Mouse (Mus musculus) limb, embryonic 11.5 days (tissue): ENCODE measurements around the gene Ccm2. TPM values are rescaled to one million over a fixed set of nuclear protein-coding genes. Genes with fewer than 3 reads are reported as not detected.

Experiments
- ATAC-seq: fragments of 200-750 bp; cut with Nextera tagmentation; 2 replicates; pipeline ENCODE4 v1.8.0; 2017; ENCODE audit warnings: low read depth; ENCODE audit not compliant: insufficient number of reproducible peaks, low FRiP score, low TSS enrichment
- DNase-seq: peaks from one replicate; pipeline ENCODE4 v3.0.0-alpha.2; 2015; ENCODE audit warnings: low spot score
- H3K27ac ChIP-seq: fragments of 300-500 bp; sonication (generic); replicated peaks from 2 replicates; pipeline ENCODE4 v1.5.1; 2014; ENCODE audit warnings: low read depth, mild to moderate bottlenecking, low read length
- H3K27me3 ChIP-seq: fragments of 300-500 bp; sonication (generic); 2 replicates; pipeline ENCODE4 v1.6.1; 2014; ENCODE audit warnings: mild to moderate bottlenecking, low read length, mixed read lengths; ENCODE audit not compliant: control insufficient read depth, insufficient read depth
- H3K36me3 ChIP-seq: fragments of 300-500 bp; sonication (generic); 2 replicates; pipeline ENCODE4 v1.6.1; 2014; ENCODE audit warnings: mild to moderate bottlenecking, low read length, moderate library complexity, mixed read lengths; ENCODE audit not compliant: control insufficient read depth, insufficient read depth
- H3K4me1 ChIP-seq: fragments of 300-500 bp; sonication (generic); 2 replicates; pipeline ENCODE4 v1.6.1; 2014; ENCODE audit warnings: low read length, mixed read lengths; ENCODE audit not compliant: control insufficient read depth, insufficient read depth
- H3K4me2 ChIP-seq: fragments of 300-500 bp; sonication (generic); 2 replicates; pipeline ENCODE4 v1.6.1; 2014; ENCODE audit warnings: low read depth, mild to moderate bottlenecking, moderate library complexity; ENCODE audit not compliant: severe bottlenecking
- H3K4me3 ChIP-seq: fragments of 300-500 bp; sonication (generic); 2 replicates; pipeline ENCODE4 v1.5.1; 2014; ENCODE audit warnings: low read depth, low read length
- H3K9ac ChIP-seq: fragments of 300-500 bp; sonication (generic); 2 replicates; pipeline ENCODE4 v1.6.1; 2014; ENCODE audit warnings: mild to moderate bottlenecking, low read length
- H3K9me3 ChIP-seq: fragments of 300-500 bp; sonication (generic); 2 replicates; pipeline ENCODE4 v1.6.1; 2016; ENCODE audit warnings: low read length; ENCODE audit not compliant: control insufficient read depth
- WGBS: fragments of 180-500 bp; shearing (Covaris S2); extraction: QIAGEN DNeasy Blood & Tissue Kit; methylation state at CpG from one replicate; pipeline ENCODE4 v1.1.7; 2014; 5-methylcytosine and 5-hydroxymethylcytosine counted together
- polyA plus RNA-seq: library from polyadenylated mRNA; unstranded; fragments of >200 nt; fragmentation: Nextera tagmentation; extraction: Ambion mirVana; gene quantifications from 2 replicates; pipeline ENCODE4 v1.2.1, GENCODE M21; 2014

Gene Ccm2
- polyA plus RNA-seq, 1 experiment from 2014 or later = 96.9 TPM

GRCm38 (mm10) chr11:6561474-6561873 is 14.8 kb downstream of the Ccm2 start:
- H3K27ac ChIP-seq = no peak overlapping the region
- DNase-seq = no peak
- H3K36me3 ChIP-seq = peaks cover 3% of the 10 kb centered on the region; the same call in 1 of the 2 replicates
- no peak for ATAC-seq
- H3K4me3 ChIP-seq = no peak overlapping the region
- H3K4me2 ChIP-seq = no peak overlapping the region
- no peaks in the 10 kb centered on the region for H3K9me3 ChIP-seq
- WGBS = 96% methylated on average over 4 of the region's 4 CpGs
- no peaks in the 10 kb centered on the region for H3K4me1 ChIP-seq
- no peaks in the 10 kb centered on the region for H3K27me3 ChIP-seq
- H3K9ac ChIP-seq = no peak overlapping the region

- no peak for ATAC-seq
These were observed 15.7 kb downstream of the Ccm2 start for GRCm38 (mm10) chr11:6562359-6562758.

GRCm38 (mm10) chr11:6563201-6563600 is 16.5 kb downstream of the Ccm2 start:
- H3K9ac ChIP-seq = no peak overlapping the region
- no peaks in the 10 kb centered on the region for H3K4me1 ChIP-seq
- 93% methylated on average over 4 of the region's 4 CpGs for WGBS
- H3K27me3 ChIP-seq = no peaks in the 10 kb centered on the region
- no peak overlapping the region for H3K27ac ChIP-seq
- ATAC-seq (no peak), DNase-seq (no peak)
- no peaks in the 10 kb centered on the region for H3K9me3 ChIP-seq
- H3K36me3 ChIP-seq = no peaks in the 10 kb centered on the region; the same call in 1 of the 2 replicates
- H3K4me2 ChIP-seq = no peak overlapping the region
- H3K4me3 ChIP-seq = no peak overlapping the region

More at GRCm38 (mm10) chr11:6562359-6562758, 15.7 kb downstream of the Ccm2 start:
- no peak for DNase-seq
- H3K27me3 ChIP-seq = no peaks in the 10 kb centered on the region
- no peak overlapping the region for H3K27ac ChIP-seq
- no peaks in the 10 kb centered on the region; the same call in 1 of the 2 replicates for H3K36me3 ChIP-seq
- H3K9me3 ChIP-seq = no peaks in the 10 kb centered on the region
- H3K4me3 ChIP-seq = no peak overlapping the region
- no peaks in the 10 kb centered on the region for H3K4me1 ChIP-seq
- no peak overlapping the region for H3K9ac ChIP-seq
- WGBS = 86% methylated on average over 6 of the region's 6 CpGs
- H3K4me2 ChIP-seq = no peak overlapping the region

GRCm38 (mm10) chr11:6566496-6566895 is 19.8 kb downstream of the Ccm2 start:
- Histone ChIP-seq H3K4me2 (no peak overlapping the region), H3K27ac (no peak overlapping the region), H3K36me3 (no peaks in the 10 kb centered on the region; the same call in none of the 2 replicates), H3K9me3 (no peaks in the 10 kb centered on the region), H3K27me3 (no peaks in the 10 kb centered on the region), H3K4me3 (no peak overlapping the region), H3K4me1 (no peaks in the 10 kb centered on the region), H3K9ac (no peak overlapping the region)
- ATAC-seq (no peak), DNase-seq (no peak)
- WGBS = 66% methylated on average over 4 of the region's 4 CpGs

GRCm38 (mm10) chr11:6567951-6568350 is 21.3 kb downstream of the Ccm2 start:
- Histone ChIP-seq H3K4me3 (no peak overlapping the region), H3K27ac (no peak overlapping the region), H3K9me3 (no peaks in the 10 kb centered on the region), H3K4me1 (no peaks in the 10 kb centered on the region), H3K9ac (no peak overlapping the region), H3K27me3 (no peaks in the 10 kb centered on the region), H3K4me2 (no peak overlapping the region), H3K36me3 (no peaks in the 10 kb centered on the region; the same call in none of the 2 replicates)
- whole genome bisulfite sequencing = 95% methylated on average over 8 of the region's 8 CpGs
- ATAC-seq = no peak
- no peak for DNase-seq

- ATAC-seq (no peak), DNase-seq (no peak)
- Histone ChIP-seq H3K36me3 (no peaks in the 10 kb centered on the region; the same call in none of the 2 replicates), H3K4me3 (no peak overlapping the region), H3K9me3 (no peaks in the 10 kb centered on the region), H3K9ac (no peak overlapping the region), H3K4me1 (no peaks in the 10 kb centered on the region), H3K27me3 (no peaks in the 10 kb centered on the region), H3K4me2 (no peak overlapping the region), H3K27ac (no peak overlapping the region)
- WGBS = 80% methylated on average over 11 of the region's 11 CpGs
These were observed 22.1 kb downstream of the Ccm2 start for GRCm38 (mm10) chr11:6568584-6569409.

GRCm38 (mm10) chr11:6569410-6569777 is 22.7 kb downstream of the Ccm2 start:
- ATAC-seq = no peak
- Histone ChIP-seq H3K4me2 (no peak overlapping the region), H3K27ac (no peak overlapping the region), H3K36me3 (no peaks in the 10 kb centered on the region; the same call in none of the 2 replicates), H3K9ac (no peak overlapping the region), H3K4me3 (no peak overlapping the region), H3K27me3 (no peaks in the 10 kb centered on the region), H3K9me3 (no peaks in the 10 kb centered on the region), H3K4me1 (no peaks in the 10 kb centered on the region)
- WGBS = 54% methylated on average over 3 of the region's 3 CpGs
- DNase-seq = no peak

- ATAC-seq = no peak
- Histone ChIP-seq H3K27ac (no peak overlapping the region), H3K9me3 (no peaks in the 10 kb centered on the region), H3K4me3 (no peak overlapping the region), H3K4me2 (no peak overlapping the region), H3K36me3 (peaks cover 6% of the 10 kb centered on the region; the same call in 1 of the 2 replicates), H3K4me1 (no peaks in the 10 kb centered on the region), H3K27me3 (no peaks in the 10 kb centered on the region), H3K9ac (no peak overlapping the region)
- 92% methylated on average over 3 of the region's 3 CpGs for WGBS
- DNase-seq = no peak
These were observed 29.5 kb downstream of the Ccm2 start for GRCm38 (mm10) chr11:6576151-6576550.
